Mouse (Mus musculus): ENCODE measurements around the gene Polk. TPM values are rescaled to one million over a fixed set of nuclear protein-coding genes. Genes with fewer than 3 reads are reported as not detected.

Gene Polk
- polyA plus RNA-seq, 1 experiment from 2014 or later, result 3.6 TPM

DNA sequence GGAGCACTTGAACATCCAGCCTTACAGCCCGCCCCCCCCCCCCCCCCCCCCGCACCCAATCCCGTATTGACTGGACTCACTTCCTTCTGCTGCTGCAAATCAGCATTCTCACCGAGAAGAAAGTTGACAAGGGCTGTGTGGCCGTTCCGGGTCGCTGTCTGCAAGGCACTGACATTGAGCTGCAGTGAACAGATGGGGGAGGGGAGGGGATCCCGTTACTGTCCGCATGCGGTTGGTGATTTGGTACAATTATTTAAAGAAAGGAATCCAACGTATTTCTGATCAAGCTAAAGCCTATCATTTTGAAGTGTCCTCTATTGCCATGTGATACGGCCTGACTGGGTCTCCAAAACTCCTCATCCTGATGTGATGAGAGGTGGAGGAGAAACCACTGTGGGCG is 106.6 kb downstream of the Polk start:
- no peak overlapping the region for H3K4me2 ChIP-seq
- no peaks in the 10 kb centered on the region for H3K9me3 ChIP-seq (replicated peaks)
- no peaks in the 10 kb centered on the region for H3K27me3 ChIP-seq
- H3K4me3 ChIP-seq (replicated peaks), result no peak overlapping the region
- WGBS (ENCODE audit: insufficient replicate concordance), result 18% methylated on average over 12 of the region's 13 CpGs
- H3K9ac ChIP-seq, result no peak overlapping the region
- ATAC-seq (ENCODE audit: insufficient read depth), result no peak
- peaks cover 30% of the 10 kb centered on the region for H3K4me1 ChIP-seq (replicated peaks)
- H3K27ac ChIP-seq (replicated peaks), result no peak overlapping the region
- no peaks in the 10 kb centered on the region for H3K36me3 ChIP-seq (replicated peaks)

DNA sequence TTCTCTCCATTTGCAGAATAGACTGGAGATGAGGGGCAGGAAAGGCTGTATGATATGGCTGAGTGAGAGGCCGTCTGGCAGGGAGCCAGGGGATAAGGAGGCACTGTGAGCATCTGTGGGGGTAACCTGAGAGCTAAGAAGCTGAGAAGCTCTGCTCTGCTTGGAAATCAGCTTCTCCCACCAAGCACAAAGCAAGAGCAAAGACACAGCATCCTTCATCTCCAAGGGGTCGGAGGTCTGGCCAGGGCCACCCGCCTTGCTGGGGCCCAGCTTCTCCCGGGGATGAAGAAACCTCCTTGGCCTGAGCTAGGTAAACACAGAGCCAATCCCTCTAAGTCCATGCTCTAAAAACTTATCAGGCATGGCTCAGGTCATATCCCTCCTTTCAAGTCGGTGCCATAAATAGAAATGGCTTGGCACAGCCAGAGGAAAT is 107.5 kb downstream of the Polk start:
- H3K4me2 ChIP-seq, result no peak overlapping the region
- H3K4me3 ChIP-seq (replicated peaks), result no peak overlapping the region
- H3K4me1 ChIP-seq (replicated peaks), result peaks cover 30% of the 10 kb centered on the region
- WGBS (ENCODE audit: insufficient replicate concordance), result 50% methylated on average over 5 of the region's 5 CpGs
- H3K27ac ChIP-seq (replicated peaks), result no peak overlapping the region
- H3K9ac ChIP-seq, result no peak overlapping the region
- ATAC-seq (ENCODE audit: insufficient read depth), result no peak
- no peaks in the 10 kb centered on the region for H3K36me3 ChIP-seq (replicated peaks)
- H3K27me3 ChIP-seq, result no peaks in the 10 kb centered on the region
- H3K9me3 ChIP-seq (replicated peaks), result no peaks in the 10 kb centered on the region

DNA sequence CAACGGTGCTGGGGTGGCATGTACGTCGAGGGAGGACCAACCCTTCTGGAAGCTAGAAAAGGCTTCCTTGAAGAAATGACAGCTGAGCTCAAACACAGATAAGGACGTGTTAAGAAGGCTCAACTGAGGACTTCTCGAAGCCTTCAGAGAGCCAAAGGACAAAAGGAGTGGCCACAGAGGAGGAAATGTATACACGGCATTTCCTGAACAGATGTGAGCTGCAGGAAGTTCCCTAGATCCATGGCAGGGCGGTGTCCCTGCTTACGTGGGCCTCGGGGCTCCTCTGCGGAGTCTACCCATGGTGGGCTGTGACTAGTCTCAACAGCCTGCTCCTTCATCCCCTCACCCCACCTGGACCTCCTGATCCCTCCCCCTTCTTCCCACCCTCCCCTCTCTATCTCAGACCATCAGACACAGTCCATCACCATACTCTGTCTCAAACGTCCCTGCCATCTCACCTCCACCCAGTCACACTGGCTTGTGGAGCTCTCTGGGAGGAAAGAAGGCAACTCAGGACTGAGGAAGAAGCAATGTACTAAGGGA is 108.7 kb downstream of the Polk start:
- 15% methylated on average over 11 of the region's 11 CpGs for WGBS (ENCODE audit: insufficient replicate concordance)
- 0 out of 2 replicates have a peak, but pooled peaks have one; percentile 16 for ATAC-seq (ENCODE audit: insufficient read depth)
- Histone ChIP-seq H3K4me2 (peak overlapping the region; percentile 15; the same call in 1 of the 2 replicates), H3K36me3 (replicated peaks) (no peaks in the 10 kb centered on the region), H3K4me3 (replicated peaks) (no peak overlapping the region), H3K9me3 (replicated peaks) (no peaks in the 10 kb centered on the region), H3K27me3 (no peaks in the 10 kb centered on the region), H3K4me1 (replicated peaks) (peaks cover 30% of the 10 kb centered on the region), H3K27ac (replicated peaks) (no peak overlapping the region), H3K9ac (no peak overlapping the region)

DNA sequence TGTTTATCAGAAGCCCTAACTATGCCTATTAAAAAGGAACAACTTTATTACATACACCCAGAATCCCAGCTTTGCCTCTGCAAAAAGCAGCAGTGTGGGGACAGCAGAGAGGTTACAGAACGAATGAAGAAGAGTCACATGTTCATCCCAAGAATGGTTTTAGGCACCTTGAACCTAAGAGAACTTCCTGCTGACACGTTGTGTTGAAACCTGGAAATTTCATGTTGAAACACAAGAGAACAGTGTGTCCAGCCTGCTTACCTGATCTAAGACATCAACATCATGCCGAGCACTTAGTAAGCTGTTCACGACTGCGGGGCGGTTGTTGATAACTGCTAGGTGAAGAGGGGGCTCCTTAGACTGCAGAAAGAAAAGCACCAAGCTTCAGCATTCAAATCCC is 109.3 kb downstream of the Polk start:
- H3K27ac ChIP-seq (replicated peaks), result no peak overlapping the region
- H3K4me3 ChIP-seq (replicated peaks), result no peak overlapping the region
- H3K9ac ChIP-seq, result no peak overlapping the region
- H3K4me1 ChIP-seq (replicated peaks), result peaks cover 30% of the 10 kb centered on the region
- no peaks in the 10 kb centered on the region for H3K9me3 ChIP-seq (replicated peaks)
- 55% methylated on average over 6 of the region's 6 CpGs for WGBS (ENCODE audit: insufficient replicate concordance)
- ATAC-seq (ENCODE audit: insufficient read depth), result no peak
- H3K4me2 ChIP-seq, result no peak overlapping the region
- H3K27me3 ChIP-seq, result no peaks in the 10 kb centered on the region
- H3K36me3 ChIP-seq (replicated peaks), result no peaks in the 10 kb centered on the region

DNA sequence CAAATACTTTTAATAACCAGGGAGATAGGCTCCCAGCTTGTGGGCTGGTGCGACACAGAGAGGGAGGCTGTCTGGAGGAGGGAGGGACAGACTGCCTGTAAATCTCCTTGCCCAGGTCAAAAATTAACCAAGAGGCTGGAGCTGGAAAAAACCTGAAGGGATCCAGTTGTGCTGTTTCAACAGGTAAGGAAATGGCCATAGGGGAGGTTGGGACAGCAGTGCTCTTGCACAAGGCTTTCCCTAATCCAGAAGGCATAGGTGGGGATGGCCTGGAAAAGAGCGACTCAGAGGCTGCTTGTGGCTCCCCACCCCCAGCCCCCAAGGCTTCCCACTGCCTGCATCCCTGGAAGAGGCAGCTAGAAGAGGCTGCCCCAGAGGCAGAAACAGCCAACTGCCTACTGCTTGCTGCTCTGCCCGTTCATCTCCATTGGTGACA is 110.0 kb downstream of the Polk start:
- 53% methylated on average over 3 of the region's 3 CpGs for WGBS (ENCODE audit: insufficient replicate concordance)
- Histone ChIP-seq H3K27ac (replicated peaks) (no peak overlapping the region), H3K9me3 (replicated peaks) (no peaks in the 10 kb centered on the region), H3K4me1 (replicated peaks) (peaks cover 30% of the 10 kb centered on the region), H3K9ac (no peak overlapping the region), H3K4me3 (replicated peaks) (no peak overlapping the region), H3K4me2 (no peak overlapping the region), H3K36me3 (replicated peaks) (no peaks in the 10 kb centered on the region), H3K27me3 (no peaks in the 10 kb centered on the region)
- ATAC-seq (ENCODE audit: insufficient read depth), result peak; percentile 56

DNA sequence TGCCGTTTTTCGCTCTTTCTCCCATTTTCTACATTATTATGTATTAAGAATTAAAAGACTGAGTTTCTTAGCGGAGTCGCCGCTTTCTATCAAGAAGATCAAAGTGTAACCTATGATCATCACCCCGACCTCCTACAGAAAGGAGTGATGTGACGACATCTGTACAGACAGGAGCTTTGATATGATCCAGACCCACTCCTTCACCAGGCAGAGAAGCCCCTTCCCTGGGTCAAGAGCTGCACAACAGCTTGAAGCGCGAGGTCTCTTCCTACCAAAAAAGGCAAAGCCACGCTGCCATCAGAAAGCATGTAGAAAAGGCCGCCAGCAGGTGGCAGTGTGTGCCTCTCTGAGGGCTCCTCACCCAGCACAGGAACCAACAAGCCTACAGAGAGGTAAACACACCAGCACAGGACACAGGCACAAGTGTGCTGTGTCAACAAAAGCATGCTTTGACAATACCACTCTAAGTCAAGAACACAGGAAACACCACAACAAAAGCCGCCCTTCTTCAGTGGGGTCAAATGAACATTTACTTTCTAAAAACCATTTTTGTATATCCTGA is 110.7 kb downstream of the Polk start:
- no peaks in the 10 kb centered on the region for H3K9me3 ChIP-seq (replicated peaks)
- no peak overlapping the region for H3K9ac ChIP-seq
- no peak overlapping the region for H3K4me2 ChIP-seq
- H3K4me1 ChIP-seq (replicated peaks), result peaks cover 29% of the 10 kb centered on the region
- no peaks in the 10 kb centered on the region for H3K36me3 ChIP-seq (replicated peaks)
- ATAC-seq (ENCODE audit: insufficient read depth), result peak; percentile 71
- WGBS (ENCODE audit: insufficient replicate concordance), result 27% methylated on average over 12 of the region's 12 CpGs
- H3K4me3 ChIP-seq (replicated peaks), result no peak overlapping the region
- H3K27ac ChIP-seq (replicated peaks), result no peak overlapping the region
- H3K27me3 ChIP-seq, result no peaks in the 10 kb centered on the region

Other genes starting within 250 kb of the Polk start
- gene Poc5, start 154.3 kb downstream of the Polk start, polyA plus RNA-seq (2015; fragmentation: Nextera tagmentation; extraction: Ambion mirVana), result 4.6 and 4.8 TPM in 2 replicates
- not detected in 2 replicates for gene Ankdd1b, start 71.4 kb downstream of the Polk start, polyA plus RNA-seq (2015; fragmentation: Nextera tagmentation; extraction: Ambion mirVana)
- gene Gm17622, start 51.8 kb downstream of the Polk start, polyA plus RNA-seq (2015; fragmentation: Nextera tagmentation; extraction: Ambion mirVana), result not detected in 2 replicates
- 5.5 and 5.8 TPM in 2 replicates for gene Col4a3bp, start within 50 bp of the Polk start, polyA plus RNA-seq (2015; fragmentation: Nextera tagmentation; extraction: Ambion mirVana)
- 86.0 and 91.2 TPM in 2 replicates for gene Hmgcr, start 128.4 kb upstream of the Polk start, polyA plus RNA-seq (2015; fragmentation: Nextera tagmentation; extraction: Ambion mirVana)
- 0.01 and 0.02 TPM in 2 replicates for gene Ankrd31, start 205.7 kb upstream of the Polk start, polyA plus RNA-seq (2015; fragmentation: Nextera tagmentation; extraction: Ambion mirVana)

Measured in liver, embryonic 15.5 days (tissue).